Mouse (Mus musculus): ENCODE results near the gene Ceacam9.
"Not testable (repeated sequence)": the region's sequence is repeated elsewhere in the genome, so short reads cannot be mapped to it uniquely, and the experiment has no call there.

Gene Ceacam9

GRCm38 (mm10) chr7:16721629-16722028 lies at the start of gene Ceacam9:
Ceacam9 (plus strand) TSS chr7:16721929.
- in situ Hi-C loops (cut with MboI; ENCODE audit: low pct_unique_long_range_greater_than_20kb in 1 of 2, low sequenced_read_pairs in 2 of 2, unreplicated experiment in 1 of 2) = no loop called here

- in situ Hi-C loops (cut with MboI; ENCODE audit: low pct_unique_long_range_greater_than_20kb in 1 of 2, low sequenced_read_pairs in 2 of 2, unreplicated experiment in 1 of 2) = no loop called here
Measured at GRCm38 (mm10) chr7:16673823-16674222, 47.9 kb upstream of the Ceacam9 start.

GRCm38 (mm10) chr7:16674699-16675098 lies 47.0 kb upstream of the Ceacam9 start:
- in situ Hi-C loops (cut with MboI; ENCODE audit: low pct_unique_long_range_greater_than_20kb in 1 of 2, low sequenced_read_pairs in 2 of 2, unreplicated experiment in 1 of 2) = not testable (repeated sequence)

- in situ Hi-C loops (cut with MboI; ENCODE audit: low pct_unique_long_range_greater_than_20kb in 1 of 2, low sequenced_read_pairs in 2 of 2, unreplicated experiment in 1 of 2) = no loop called here
Measured at GRCm38 (mm10) chr7:16675605-16676004, 46.1 kb upstream of the Ceacam9 start, which contains the start of gene Ceacam15. Ceacam15 (minus strand) TSS chr7:16675705.

- in situ Hi-C loops (cut with MboI; ENCODE audit: low pct_unique_long_range_greater_than_20kb in 1 of 2, low sequenced_read_pairs in 2 of 2, unreplicated experiment in 1 of 2) = not testable (repeated sequence)
Measured at GRCm38 (mm10) chr7:16680194-16680593, 41.5 kb upstream of the Ceacam9 start.

- in situ Hi-C loops (cut with MboI; ENCODE audit: low pct_unique_long_range_greater_than_20kb in 1 of 2, low sequenced_read_pairs in 2 of 2, unreplicated experiment in 1 of 2) = no loop called here
Measured at GRCm38 (mm10) chr7:16689196-16689595, 32.5 kb upstream of the Ceacam9 start.

- in situ Hi-C loops (cut with MboI; ENCODE audit: low pct_unique_long_range_greater_than_20kb in 1 of 2, low sequenced_read_pairs in 2 of 2, unreplicated experiment in 1 of 2) = loop anchor here in 1 of 2 experiments (10.0 kb wide), 1 partner anchor 60 kb away; no protein-coding TSS in a partner anchor
Measured at GRCm38 (mm10) chr7:16695025-16695424, 26.7 kb upstream of the Ceacam9 start.

GRCm38 (mm10) chr7:16699042-16699441 lies 22.7 kb upstream of the Ceacam9 start:
- in situ Hi-C loops (cut with MboI; ENCODE audit: low pct_unique_long_range_greater_than_20kb in 1 of 2, low sequenced_read_pairs in 2 of 2, unreplicated experiment in 1 of 2) = loop anchor here in 1 of 2 experiments (10.0 kb wide), 1 partner anchor 64 kb away; no protein-coding TSS in a partner anchor

- in situ Hi-C loops (cut with MboI; ENCODE audit: low pct_unique_long_range_greater_than_20kb in 1 of 2, low sequenced_read_pairs in 2 of 2, unreplicated experiment in 1 of 2) = no loop called here
Measured at GRCm38 (mm10) chr7:16700583-16700982, 21.1 kb upstream of the Ceacam9 start.

GRCm38 (mm10) chr7:16706385-16706784 lies 15.3 kb upstream of the Ceacam9 start:
- in situ Hi-C loops (cut with MboI; ENCODE audit: low pct_unique_long_range_greater_than_20kb in 1 of 2, low sequenced_read_pairs in 2 of 2, unreplicated experiment in 1 of 2) = no loop called here

- in situ Hi-C loops (cut with MboI; ENCODE audit: low pct_unique_long_range_greater_than_20kb in 1 of 2, low sequenced_read_pairs in 2 of 2, unreplicated experiment in 1 of 2) = no loop called here
Measured at GRCm38 (mm10) chr7:16708244-16708643, 13.5 kb upstream of the Ceacam9 start.

GRCm38 (mm10) chr7:16710604-16711003 lies 11.1 kb upstream of the Ceacam9 start:
- in situ Hi-C loops (cut with MboI; ENCODE audit: low pct_unique_long_range_greater_than_20kb in 1 of 2, low sequenced_read_pairs in 2 of 2, unreplicated experiment in 1 of 2) = no loop called here

GRCm38 (mm10) chr7:16712633-16713415 lies 8.9 kb upstream of the Ceacam9 start:
- in situ Hi-C loops (cut with MboI; ENCODE audit: low pct_unique_long_range_greater_than_20kb in 1 of 2, low sequenced_read_pairs in 2 of 2, unreplicated experiment in 1 of 2) = no loop called here

GRCm38 (mm10) chr7:16716456-16717152 lies 5.1 kb upstream of the Ceacam9 start:
- in situ Hi-C loops (cut with MboI; ENCODE audit: low pct_unique_long_range_greater_than_20kb in 1 of 2, low sequenced_read_pairs in 2 of 2, unreplicated experiment in 1 of 2) = not testable (repeated sequence)

- in situ Hi-C loops (cut with MboI; ENCODE audit: low pct_unique_long_range_greater_than_20kb in 1 of 2, low sequenced_read_pairs in 2 of 2, unreplicated experiment in 1 of 2) = not testable (repeated sequence)
Measured at GRCm38 (mm10) chr7:16722490-16722889, 761 bp downstream of the Ceacam9 start.

GRCm38 (mm10) chr7:16728596-16729348 lies 7.0 kb downstream of the Ceacam9 start:
- in situ Hi-C loops (cut with MboI; ENCODE audit: low pct_unique_long_range_greater_than_20kb in 1 of 2, low sequenced_read_pairs in 2 of 2, unreplicated experiment in 1 of 2) = no loop called here

GRCm38 (mm10) chr7:16729563-16729962 lies 7.8 kb downstream of the Ceacam9 start:
- in situ Hi-C loops (cut with MboI; ENCODE audit: low pct_unique_long_range_greater_than_20kb in 1 of 2, low sequenced_read_pairs in 2 of 2, unreplicated experiment in 1 of 2) = not testable (repeated sequence)

GRCm38 (mm10) chr7:16730791-16731190 lies 9.1 kb downstream of the Ceacam9 start:
- in situ Hi-C loops (cut with MboI; ENCODE audit: low pct_unique_long_range_greater_than_20kb in 1 of 2, low sequenced_read_pairs in 2 of 2, unreplicated experiment in 1 of 2) = no loop called here

- in situ Hi-C loops (cut with MboI; ENCODE audit: low pct_unique_long_range_greater_than_20kb in 1 of 2, low sequenced_read_pairs in 2 of 2, unreplicated experiment in 1 of 2) = no loop called here
Measured at GRCm38 (mm10) chr7:16731893-16732422, 10.2 kb downstream of the Ceacam9 start.

Data from mouse embryonic stem cell (cell line).